Mouse (Mus musculus): ENCODE measurements around the gene Smad3. TPM values are rescaled to one million over a fixed set of nuclear protein-coding genes. Genes with fewer than 3 reads are reported as not detected.

Gene Smad3
- polyA plus RNA-seq, 1 experiment from 2014 or later: 11.8 TPM

- H3K27ac ChIP-seq (ENCODE audit: low read length): no peak overlapping the region
- peaks cover 26% of the 10 kb centered on the region for H3K4me1 ChIP-seq (ENCODE audit: insufficient read depth, low read depth, low read length)
- 97% methylated on average over 7 of the region's 7 CpGs for WGBS
- no peaks in the 10 kb centered on the region for H3K36me3 ChIP-seq (ENCODE audit: insufficient read depth, low read length)
- no peak overlapping the region for H3K4me3 ChIP-seq (ENCODE audit: low read depth, low read length)
- no peak overlapping the region for H3K9ac ChIP-seq (replicated peaks; ENCODE audit: low read depth)
- no peaks in the 10 kb centered on the region for H3K9me3 ChIP-seq (ENCODE audit: low read length)
- no peak for TF ChIP-seq EP300 (IDR thresholded peaks at IDR 0.05)
- TF ChIP-seq CTCF (IDR thresholded peaks at IDR 0.05): no peak
- no peak for DNase-seq (ENCODE audit: low spot score)
- no peak overlapping the region for H3K4me2 ChIP-seq (replicated peaks; ENCODE audit: low read depth, low read length)
- ATAC-seq: no peak
- no peaks in the 10 kb centered on the region for H3K27me3 ChIP-seq (replicated peaks; ENCODE audit: insufficient read depth, low read length)
These were observed 88.0 kb downstream of the Smad3 start for GRCm38 (mm10) chr9:63669816-63670215.

DNA sequence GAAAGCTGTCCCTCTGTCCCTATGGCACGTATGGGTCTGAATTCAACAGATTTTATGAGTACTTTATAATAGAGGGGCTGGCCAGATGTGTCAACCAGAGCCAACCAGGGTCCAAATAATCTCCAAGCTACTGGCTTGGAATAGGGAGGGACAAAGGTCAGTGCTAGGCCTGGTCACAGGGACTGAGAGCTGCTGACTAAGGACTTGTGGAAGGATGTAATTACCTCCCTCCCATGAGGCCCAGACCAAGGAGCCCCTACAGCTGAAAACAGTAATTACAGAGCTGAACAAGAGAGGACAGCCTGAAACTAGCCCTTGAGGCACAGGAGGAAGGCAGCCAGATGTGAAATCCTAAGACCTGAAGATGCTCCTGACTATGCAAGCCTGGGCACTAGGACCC lies 89.2 kb downstream of the Smad3 start:
- Histone ChIP-seq H3K4me2 (replicated peaks; ENCODE audit: low read depth, low read length) (no peak overlapping the region), H3K36me3 (ENCODE audit: insufficient read depth, low read length) (no peaks in the 10 kb centered on the region), H3K9me3 (ENCODE audit: low read length) (no peaks in the 10 kb centered on the region), H3K27me3 (replicated peaks; ENCODE audit: insufficient read depth, low read length) (no peaks in the 10 kb centered on the region), H3K9ac (replicated peaks; ENCODE audit: low read depth) (no peak overlapping the region), H3K4me1 (ENCODE audit: insufficient read depth, low read depth, low read length) (peaks cover 26% of the 10 kb centered on the region), H3K4me3 (ENCODE audit: low read depth, low read length) (no peak overlapping the region), H3K27ac (ENCODE audit: low read length) (no peak overlapping the region)
- no peak for DNase-seq (ENCODE audit: low spot score)
- TF ChIP-seq CTCF (IDR thresholded peaks at IDR 0.05): no peak
- no peak for TF ChIP-seq EP300 (IDR thresholded peaks at IDR 0.05)
- ATAC-seq: no peak
- 78% methylated on average over 1 of the region's 1 CpGs for WGBS

DNA sequence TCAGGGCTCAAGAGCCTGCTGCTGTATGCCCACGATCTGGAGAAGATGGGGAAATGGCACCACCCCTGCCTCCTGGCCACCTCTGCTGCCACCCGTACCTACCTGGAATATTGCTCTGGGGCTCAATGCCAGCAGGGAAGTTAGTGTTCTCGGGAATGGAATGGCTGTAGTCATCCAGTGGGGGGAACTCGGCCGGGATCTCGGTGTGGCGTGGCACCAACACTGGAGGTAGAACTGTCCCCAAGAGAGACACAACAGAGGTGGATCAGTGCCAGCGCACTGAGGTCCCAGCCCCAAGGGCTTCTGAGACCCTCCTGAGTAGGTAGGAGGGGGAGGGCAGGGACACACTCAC lies 90.4 kb downstream of the Smad3 start:
- Histone ChIP-seq H3K9ac (replicated peaks; ENCODE audit: low read depth) (no peak overlapping the region), H3K4me2 (replicated peaks; ENCODE audit: low read depth, low read length) (no peak overlapping the region), H3K9me3 (ENCODE audit: low read length) (no peaks in the 10 kb centered on the region), H3K4me1 (ENCODE audit: insufficient read depth, low read depth, low read length) (peaks cover 24% of the 10 kb centered on the region), H3K36me3 (ENCODE audit: insufficient read depth, low read length) (0 out of 2 replicates have a peak, but pooled peaks cover 5% of the 10 kb centered on the region), H3K4me3 (ENCODE audit: low read depth, low read length) (no peak overlapping the region), H3K27ac (ENCODE audit: low read length) (no peak overlapping the region), H3K27me3 (replicated peaks; ENCODE audit: insufficient read depth, low read length) (no peaks in the 10 kb centered on the region)
- TF ChIP-seq EP300 (IDR thresholded peaks at IDR 0.05): no peak
- ATAC-seq (no peak), DNase-seq (ENCODE audit: low spot score) (no peak)
- WGBS: 58% methylated on average over 8 of the region's 8 CpGs

DNA sequence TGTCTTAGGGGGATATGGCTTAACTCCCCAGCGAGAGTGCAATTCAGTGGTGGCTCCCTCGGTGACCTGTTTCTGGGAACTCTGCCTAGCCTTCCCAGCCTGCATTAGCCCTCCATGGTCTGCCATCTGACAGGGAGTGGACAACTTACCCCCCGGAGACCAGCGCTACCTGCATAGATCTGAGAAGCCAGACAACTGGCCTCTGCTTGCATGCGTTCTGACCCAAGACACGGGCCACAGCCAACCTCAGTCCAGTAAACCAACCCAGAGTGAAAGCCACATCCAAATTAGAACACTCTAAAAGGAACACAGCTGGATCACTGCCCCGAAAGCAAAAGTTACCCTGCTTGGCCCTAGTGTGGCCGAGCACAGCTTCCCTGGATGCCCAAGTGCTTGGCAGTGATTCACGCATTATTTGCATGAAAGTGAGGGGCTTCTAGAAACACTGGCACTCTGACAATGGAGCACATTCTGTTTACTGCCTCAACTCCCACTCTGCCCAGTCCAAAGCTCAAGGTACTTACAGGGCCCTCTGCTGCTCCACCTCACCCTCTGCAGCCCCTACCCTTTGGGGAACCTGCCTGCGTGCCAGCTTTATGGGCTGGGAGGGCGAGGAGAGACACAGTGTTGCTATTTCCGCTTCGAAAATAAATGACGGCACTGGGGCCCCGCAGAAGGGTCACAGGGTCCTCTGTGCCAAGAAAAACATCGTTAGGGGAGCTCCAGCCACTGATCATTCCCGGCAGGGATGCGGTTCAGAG lies 91.0 kb downstream of the Smad3 start:
- DNase-seq (ENCODE audit: low spot score) (peak; percentile 60), ATAC-seq (peak; percentile 51)
- Histone ChIP-seq H3K4me3 (ENCODE audit: low read depth, low read length) (no peak overlapping the region), H3K27ac (ENCODE audit: low read length) (no peak overlapping the region), H3K4me1 (ENCODE audit: insufficient read depth, low read depth, low read length) (peaks cover 21% of the 10 kb centered on the region; the same call in 1 of the 2 replicates), H3K4me2 (replicated peaks; ENCODE audit: low read depth, low read length) (no peak overlapping the region), H3K36me3 (ENCODE audit: insufficient read depth, low read length) (0 out of 2 replicates have a peak, but pooled peaks cover 5% of the 10 kb centered on the region), H3K27me3 (replicated peaks; ENCODE audit: insufficient read depth, low read length) (no peaks in the 10 kb centered on the region), H3K9me3 (ENCODE audit: low read length) (no peaks in the 10 kb centered on the region), H3K9ac (replicated peaks; ENCODE audit: low read depth) (no peak overlapping the region)
- TF ChIP-seq EP300 (IDR thresholded peaks at IDR 0.05) (no peak), CTCF (IDR thresholded peaks at IDR 0.05) (0 out of 2 replicates have a peak, but pooled peaks have one; percentile 15)
- 42% methylated on average over 18 of the region's 18 CpGs for WGBS

GRCm38 (mm10) chr9:63664792-63665646 lies 92.8 kb downstream of the Smad3 start:
- DNase-seq (ENCODE audit: low spot score): peak; percentile 59
- no peak overlapping the region for H3K27ac ChIP-seq (ENCODE audit: low read length)

GRCm38 (mm10) chr9:63664300-63664745 lies 93.5 kb downstream of the Smad3 start:
- 47% methylated on average over 2 of the region's 2 CpGs for WGBS
- 0 out of 2 replicates have a peak, but pooled peaks cover 8% of the 10 kb centered on the region for H3K36me3 ChIP-seq (ENCODE audit: insufficient read depth, low read length)
- TF ChIP-seq CTCF (IDR thresholded peaks at IDR 0.05) (no peak), EP300 (IDR thresholded peaks at IDR 0.05) (no peak)
- no peak overlapping the region for H3K4me3 ChIP-seq (ENCODE audit: low read depth, low read length)
- H3K4me1 ChIP-seq (ENCODE audit: insufficient read depth, low read depth, low read length): peaks cover 21% of the 10 kb centered on the region; the same call in 1 of the 2 replicates
- H3K27me3 ChIP-seq (replicated peaks; ENCODE audit: insufficient read depth, low read length): no peaks in the 10 kb centered on the region
- no peak overlapping the region for H3K4me2 ChIP-seq (replicated peaks; ENCODE audit: low read depth, low read length)
- DNase-seq (ENCODE audit: low spot score): no peak
- H3K27ac ChIP-seq (ENCODE audit: low read length): no peak overlapping the region
- no peak for ATAC-seq
- no peaks in the 10 kb centered on the region for H3K9me3 ChIP-seq (ENCODE audit: low read length)
- no peak overlapping the region for H3K9ac ChIP-seq (replicated peaks; ENCODE audit: low read depth)

More at GRCm38 (mm10) chr9:63664792-63665646, 92.8 kb downstream of the Smad3 start:
- TF ChIP-seq CTCF (IDR thresholded peaks at IDR 0.05): no peak
- no peak for TF ChIP-seq EP300 (IDR thresholded peaks at IDR 0.05)
- WGBS: 32% methylated on average over 13 of the region's 13 CpGs
- no peaks in the 10 kb centered on the region for H3K9me3 ChIP-seq (ENCODE audit: low read length)
- no peaks in the 10 kb centered on the region for H3K27me3 ChIP-seq (replicated peaks; ENCODE audit: insufficient read depth, low read length)
- peak; percentile 46 for ATAC-seq
- H3K4me3 ChIP-seq (ENCODE audit: low read depth, low read length): no peak overlapping the region
- H3K4me1 ChIP-seq (ENCODE audit: insufficient read depth, low read depth, low read length): peaks cover 21% of the 10 kb centered on the region; the same call in 1 of the 2 replicates
- 0 out of 2 replicates have a peak, but pooled peaks cover 8% of the 10 kb centered on the region for H3K36me3 ChIP-seq (ENCODE audit: insufficient read depth, low read length)
- H3K4me2 ChIP-seq (replicated peaks; ENCODE audit: low read depth, low read length): no peak overlapping the region
- H3K9ac ChIP-seq (replicated peaks; ENCODE audit: low read depth): no peak overlapping the region
